Comparison of ENCODE assay signal across 14 mouse cellular contexts in genomic region chr17:32629726-32630125, GRCm38 (mm10). TPM values are rescaled to one million over a fixed set of nuclear protein-coding genes. Genes with fewer than 3 reads are reported as not detected.
ATAC-seq lines count a peak whose summit lies in the region.
"Had no signal": no experiment of that assay in that cellular context is flagged by ENCODE, and none has a peak within 500 bp of the region (broad histone marks: within the 10 kb centered on the region; RNA-seq: fewer than 3 reads in every experiment).

No protein-coding gene starts in this region.

- ATAC-seq in granulocyte monocyte progenitor cell, adult 5-6 weeks (replicated peaks; ENCODE audit: poor library complexity, severe bottlenecking), result peak; percentile 40
- peak; percentile 72 for ATAC-seq in megakaryocyte, adult 5-6 weeks (ENCODE audit: poor library complexity, severe bottlenecking)
- ATAC-seq in monocyte, adult 5-6 weeks (replicated peaks; ENCODE audit: insufficient number of reproducible peaks, low FRiP score, low TSS enrichment, poor library complexity, severe bottlenecking), result peak; percentile 90

RNA-seq across cellular contexts. Expression of gene Cyp4f37, which starts 8.6 kb away (rescaled TPM):
- total RNA-seq in granulocyte monocyte progenitor cell, adult 5-6 weeks (2014; fragmentation: Nextera tagmentation), result not detected in 2 replicates
- not detected in 2 replicates for total RNA-seq in granulocyte monocyte progenitor cell, adult 5-6 weeks (2017)
- total RNA-seq in megakaryocyte, adult 5-6 weeks (2015), result not detected in 2 replicates
- total RNA-seq in megakaryocyte, adult 5-6 weeks (2017), result 1.1 TPM in 1 of 2 replicates, not detected in the other
- total RNA-seq in monocyte, adult 5-6 weeks (2017), result 0.11 to 0.57 TPM (median 0.19 TPM) in 3 replicates
- total RNA-seq: adrenal gland, adult 18-20 months; adrenal gland, adult 2 months; adrenal gland, adult 8-10 months; adrenal gland, postnatal 10 days; adrenal gland, postnatal 14 days; adrenal gland, postnatal 25 days; adrenal gland, postnatal 36 days; adrenal gland, postnatal 4 days; MEL had no signal

RNA-seq across cellular contexts. Expression of gene Cyp4f40, which starts 29.0 kb away (rescaled TPM):
- not detected in 2 replicates for total RNA-seq in granulocyte monocyte progenitor cell, adult 5-6 weeks (2014; fragmentation: Nextera tagmentation)
- not detected in 2 replicates for total RNA-seq in granulocyte monocyte progenitor cell, adult 5-6 weeks (2017)
- total RNA-seq in megakaryocyte, adult 5-6 weeks (2015), result not detected in 2 replicates
- total RNA-seq in megakaryocyte, adult 5-6 weeks (2017), result not detected in 2 replicates
- total RNA-seq in monocyte, adult 5-6 weeks (2017), result not detected in 3 replicates
- total RNA-seq: adrenal gland, adult 2 months; adrenal gland, postnatal 10 days; adrenal gland, postnatal 14 days; adrenal gland, postnatal 25 days; adrenal gland, postnatal 36 days; adrenal gland, postnatal 4 days; MEL had no signal

RNA-seq across cellular contexts. Expression of gene Cyp4f15, which starts 55.7 kb away (rescaled TPM):
- not detected in 2 replicates for total RNA-seq in granulocyte monocyte progenitor cell, adult 5-6 weeks (2014; fragmentation: Nextera tagmentation)
- total RNA-seq in granulocyte monocyte progenitor cell, adult 5-6 weeks (2017), result not detected in 2 replicates
- not detected in 2 replicates for total RNA-seq in megakaryocyte, adult 5-6 weeks (2015)
- total RNA-seq in megakaryocyte, adult 5-6 weeks (2017), result not detected in 2 replicates
- not detected in 3 replicates for total RNA-seq in monocyte, adult 5-6 weeks (2017)
- total RNA-seq: CH12.LX, G1E, MEL had no signal

Comparison
In these comparisons a context has a peak if more than half of its experiments do, and no peak if none do; other contexts are left out.
1. ATAC-seq: peak in every context shown above with its lines; median percentile 90 in monocyte, adult 5-6 weeks; 72 in megakaryocyte, adult 5-6 weeks; 40 in granulocyte monocyte progenitor cell, adult 5-6 weeks.